Mouse (Mus musculus): ENCODE measurements at regions not wholly inside any gene's neighbourhood (a gene's known extent, or its start where the extent isn't known, plus 50 kb on each side); places are given as distances from the start of the nearest gene placed in this dataset.
"Not testable (repeated sequence)": the region's sequence is repeated elsewhere in the genome, so short reads cannot be mapped to it uniquely, and the experiment has no call there.

DNA sequence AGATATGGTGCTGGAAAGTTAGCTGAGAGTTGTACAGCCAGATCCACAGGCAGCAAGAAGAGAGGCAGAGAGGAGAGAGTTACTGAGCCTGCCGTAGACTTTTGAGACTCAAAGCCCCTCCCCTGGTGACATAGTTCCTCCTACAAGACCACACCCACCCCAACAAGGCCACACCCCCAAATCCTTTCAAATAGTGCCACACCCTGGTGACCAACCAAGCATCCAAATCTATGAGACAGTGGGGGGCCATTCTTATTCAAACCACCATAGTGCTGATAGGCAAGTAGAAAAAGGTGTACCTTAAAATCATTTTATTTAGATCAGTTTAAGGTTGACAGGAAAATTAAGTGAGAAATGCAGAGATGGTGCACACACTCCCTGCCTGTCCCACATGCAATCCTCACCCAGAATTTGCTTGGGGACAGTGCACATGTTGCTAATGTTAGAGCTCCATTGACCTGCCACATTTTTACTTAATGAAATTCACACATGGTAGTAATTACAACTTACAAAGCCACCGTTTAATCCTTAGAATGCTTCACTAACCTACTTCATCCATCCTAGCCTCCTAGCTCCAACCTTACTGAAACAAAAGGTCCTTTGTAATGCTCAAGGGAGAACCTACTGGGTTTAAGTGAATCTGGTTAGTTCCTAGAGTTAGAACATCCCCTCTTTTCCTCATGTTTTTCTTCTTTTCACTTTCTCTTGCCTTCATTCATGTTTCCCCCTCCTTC lies 86.5 kb downstream of the Phlda1 start:
- DNase-seq: no peak

DNA sequence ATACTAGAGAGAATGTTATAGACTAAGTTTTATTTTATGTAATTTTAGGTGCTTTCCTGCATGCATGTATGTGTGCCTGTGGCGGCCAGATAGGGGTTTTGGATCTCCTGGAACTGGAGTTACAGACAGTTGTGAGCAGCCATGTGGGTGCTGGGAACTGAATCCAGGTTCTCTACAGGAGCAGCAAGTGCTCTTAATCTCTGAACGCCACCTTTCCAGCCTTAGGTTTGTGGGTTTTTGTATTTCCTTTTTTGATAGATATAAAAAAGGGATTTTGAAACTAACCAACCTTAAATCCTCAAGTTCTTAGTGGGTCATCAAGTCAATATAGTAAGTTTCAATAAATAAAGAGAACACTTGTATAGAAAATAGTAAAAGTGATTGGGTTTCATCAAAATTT lies 87.2 kb downstream of the Phlda1 start:
- no peak for DNase-seq

DNA sequence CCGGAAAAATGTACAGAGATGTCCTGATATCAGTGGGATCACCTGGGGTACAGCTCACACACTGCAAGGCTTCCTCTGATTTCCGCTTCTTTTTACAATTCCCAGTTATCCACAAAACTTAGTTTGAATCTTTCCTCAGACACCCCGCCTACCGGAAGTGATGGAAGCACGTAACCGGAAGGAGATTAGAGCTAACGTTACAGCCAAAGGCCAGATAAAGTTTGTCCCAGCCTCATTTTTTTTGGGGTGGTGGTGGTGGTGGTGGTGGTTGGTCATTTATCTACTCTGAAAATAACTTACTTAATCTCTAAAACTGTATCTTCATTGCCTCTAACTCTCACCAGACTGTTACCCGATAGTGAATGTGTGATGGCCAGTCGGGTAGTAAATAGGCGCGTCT lies 88.1 kb downstream of the Phlda1 start:
- DNase-seq: no peak

DNA sequence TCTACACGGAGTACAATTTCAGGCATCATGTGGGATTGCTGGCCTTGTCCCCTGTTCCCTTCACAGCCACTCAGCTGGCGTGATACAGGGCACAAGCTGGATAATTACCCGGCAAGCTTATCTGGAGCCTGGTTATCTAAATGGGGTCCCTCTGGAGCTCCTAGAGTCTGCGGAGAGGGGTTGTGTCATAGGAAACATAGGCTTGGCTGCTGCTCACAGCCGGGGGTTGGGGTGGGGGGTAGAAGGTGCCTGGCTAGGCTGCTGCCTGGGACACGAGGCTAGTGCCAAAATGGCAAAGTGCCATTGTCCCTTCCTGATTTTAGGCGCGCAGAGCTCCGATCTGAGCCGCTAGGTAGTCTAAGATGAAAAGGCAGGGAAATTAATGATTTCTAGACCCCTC lies 88.6 kb downstream of the Phlda1 start:
- peak in 1 of 2 experiments; percentile 44 for DNase-seq

DNA sequence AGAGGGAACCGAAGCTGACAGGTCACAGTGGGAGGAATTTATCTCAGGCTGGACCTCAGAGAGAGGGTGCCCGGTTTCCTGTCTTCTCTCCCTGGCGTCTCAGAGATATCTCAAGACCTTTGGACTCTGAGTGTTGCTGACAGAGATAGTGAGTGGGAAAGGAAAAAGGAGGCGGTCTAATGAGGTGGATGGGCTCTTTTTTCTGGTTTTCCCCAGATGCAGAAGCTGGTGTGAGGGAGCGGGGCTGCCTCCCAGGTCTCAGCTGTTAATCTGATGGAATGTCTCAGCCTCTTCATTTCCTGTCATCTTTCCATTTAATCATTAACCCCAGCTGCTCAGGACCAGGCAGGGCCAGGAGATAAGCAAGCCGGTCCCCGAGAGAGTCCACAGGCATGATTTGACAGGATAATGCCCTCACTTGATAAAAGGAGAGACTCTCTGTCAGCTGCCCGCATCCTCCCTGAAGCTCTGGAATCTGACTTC lies 89.5 kb downstream of the Phlda1 start:
- no peak for DNase-seq

DNA sequence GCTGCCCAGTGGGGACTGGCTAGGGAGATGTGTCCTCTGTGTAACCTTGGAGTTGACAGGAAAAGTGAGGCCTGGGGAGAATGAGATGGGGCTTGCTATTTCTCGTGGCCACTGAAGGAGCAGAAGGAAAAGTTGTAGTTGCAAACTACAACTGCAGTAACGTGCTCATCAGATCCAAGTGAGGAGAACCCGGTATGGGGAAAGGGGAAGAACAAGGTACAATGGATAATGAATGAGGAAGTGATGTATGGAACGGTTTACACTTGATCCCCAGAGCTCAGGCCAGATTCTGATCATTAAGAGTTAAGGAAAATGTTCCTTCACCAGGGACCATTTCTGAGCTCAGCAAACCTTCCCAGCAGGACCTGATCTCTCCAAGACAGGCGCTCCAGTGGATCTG lies 92.6 kb downstream of the Phlda1 start:
- DNase-seq: no peak

DNA sequence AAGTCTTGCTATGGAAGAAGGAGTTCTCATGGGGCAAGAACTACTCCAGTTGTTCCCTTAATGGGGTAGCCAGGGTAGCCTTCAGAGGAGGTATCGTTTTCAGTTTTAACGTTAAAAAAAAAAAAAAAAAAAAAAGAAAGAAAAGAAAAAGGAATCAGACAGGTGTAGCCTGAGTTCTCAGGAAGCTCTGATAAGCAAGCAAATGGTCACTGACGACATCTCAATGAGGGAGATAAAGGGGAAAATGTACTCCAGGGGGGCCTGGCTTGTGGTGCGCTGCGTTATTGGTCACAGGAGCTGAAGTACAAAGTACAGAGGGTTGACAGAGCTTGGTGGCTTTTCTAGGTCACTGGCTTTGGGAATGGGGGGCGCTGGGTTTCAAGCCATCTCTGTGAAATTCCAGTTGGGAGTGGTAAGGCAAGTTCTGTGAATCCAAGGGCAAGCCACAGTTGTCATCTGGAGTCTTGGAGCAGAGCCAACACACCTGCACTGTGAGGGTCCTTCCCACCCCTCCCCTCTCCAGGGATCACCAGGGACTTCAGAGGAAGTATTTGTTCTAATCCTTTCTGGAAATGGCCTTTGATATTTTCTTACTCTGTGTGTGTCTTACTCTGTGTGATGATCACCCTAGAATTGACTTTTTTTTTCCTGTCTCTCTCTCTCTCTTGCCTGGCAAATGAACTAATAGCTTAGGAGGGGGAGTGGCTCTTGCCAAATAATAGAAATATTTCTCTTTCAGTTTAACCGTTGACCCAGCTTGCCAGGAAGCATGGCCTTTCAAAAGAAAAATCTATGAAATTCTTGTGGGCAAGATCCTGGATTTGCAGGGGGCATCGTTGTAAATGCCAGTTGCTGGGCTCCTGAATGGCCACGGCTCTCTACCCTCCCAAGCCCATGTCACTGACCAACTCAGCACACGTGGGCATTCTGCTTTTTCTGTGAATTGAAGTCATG lies 93.5 kb downstream of the Phlda1 start:
- no peak for DNase-seq

DNA sequence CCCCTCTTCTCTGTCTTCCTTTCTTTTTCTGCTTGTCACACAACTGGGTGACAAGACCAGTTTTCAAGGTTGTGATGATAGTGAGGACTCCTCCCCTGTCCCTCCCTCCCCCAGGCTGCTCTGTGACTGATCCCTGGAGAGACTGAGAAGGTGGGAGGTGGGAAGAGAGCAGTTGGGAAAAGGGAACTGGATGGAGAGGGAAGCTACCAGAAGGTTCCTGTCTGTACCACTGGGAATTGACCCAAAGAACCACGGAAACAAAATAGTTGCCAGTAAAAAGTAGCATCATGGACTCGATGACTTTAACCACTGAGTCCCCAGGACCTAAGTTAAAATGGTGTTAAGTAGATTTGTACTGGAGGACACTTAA lies 94.2 kb downstream of the Phlda1 start:
- peak; percentile 48 to 65 for DNase-seq

DNA sequence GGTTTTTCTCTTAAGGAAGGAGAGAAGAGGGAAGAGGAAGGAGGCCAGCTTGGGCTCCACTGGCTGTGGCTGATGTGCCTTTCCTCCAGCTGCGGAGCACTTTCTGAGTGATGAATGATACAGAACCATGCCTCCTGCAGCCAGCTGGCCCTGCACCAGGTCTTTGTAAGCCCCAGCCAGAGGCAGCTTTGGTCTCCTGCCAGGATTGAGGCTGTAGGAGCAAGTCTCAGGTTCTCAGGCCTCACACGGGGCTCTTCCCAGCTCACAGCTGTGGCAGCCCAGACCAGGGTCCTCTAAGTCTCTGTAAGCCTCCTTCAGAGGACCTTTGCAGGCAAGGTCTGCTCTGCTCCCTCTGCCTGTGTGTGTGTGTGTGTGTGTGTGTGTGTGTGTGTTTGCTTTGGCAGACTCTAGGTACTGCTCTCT lies 94.6 kb downstream of the Phlda1 start:
- peak; percentile 93 to 94 for DNase-seq

DNA sequence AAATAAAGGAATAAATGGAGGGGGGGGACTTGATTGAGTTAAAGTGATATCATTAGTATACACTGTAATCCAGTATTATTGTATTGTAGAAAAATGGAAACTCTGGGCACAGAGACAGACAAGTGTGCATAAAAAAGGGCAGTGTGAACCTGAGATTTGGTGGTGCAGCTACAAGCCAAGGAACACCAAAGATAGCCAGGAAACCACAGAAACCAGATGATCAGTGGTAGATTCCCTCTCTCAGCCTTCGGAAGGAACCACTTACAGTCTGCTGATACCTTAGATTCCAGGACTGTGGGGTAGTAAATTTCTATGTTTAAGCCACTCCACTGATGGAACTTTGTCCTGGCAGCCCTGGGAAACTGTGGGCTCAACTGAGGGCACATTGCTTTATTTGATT lies 97.1 kb downstream of the Phlda1 start:
- DNase-seq: no peak

DNA sequence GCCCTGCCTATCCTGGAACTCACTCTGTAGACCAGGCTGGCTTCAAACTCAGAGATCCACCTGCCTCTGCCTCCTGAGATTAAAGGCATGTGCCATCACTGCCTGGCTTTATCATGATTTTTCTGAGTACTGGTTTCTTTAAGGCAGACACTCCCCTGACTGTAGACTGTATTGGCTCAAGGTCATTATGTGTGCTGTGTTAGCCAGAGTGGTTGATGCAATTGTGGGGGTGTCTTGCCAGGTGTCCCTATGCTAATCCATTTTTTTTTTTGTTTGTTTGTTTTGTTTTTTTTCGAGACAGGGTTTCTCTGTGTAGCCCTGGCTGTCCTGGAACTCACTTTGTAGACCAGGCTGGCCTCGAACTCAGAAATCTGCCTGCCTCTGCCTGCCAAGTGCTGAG lies 101.3 kb downstream of the Phlda1 start:
- DNase-seq: not testable (repeated sequence)

DNA sequence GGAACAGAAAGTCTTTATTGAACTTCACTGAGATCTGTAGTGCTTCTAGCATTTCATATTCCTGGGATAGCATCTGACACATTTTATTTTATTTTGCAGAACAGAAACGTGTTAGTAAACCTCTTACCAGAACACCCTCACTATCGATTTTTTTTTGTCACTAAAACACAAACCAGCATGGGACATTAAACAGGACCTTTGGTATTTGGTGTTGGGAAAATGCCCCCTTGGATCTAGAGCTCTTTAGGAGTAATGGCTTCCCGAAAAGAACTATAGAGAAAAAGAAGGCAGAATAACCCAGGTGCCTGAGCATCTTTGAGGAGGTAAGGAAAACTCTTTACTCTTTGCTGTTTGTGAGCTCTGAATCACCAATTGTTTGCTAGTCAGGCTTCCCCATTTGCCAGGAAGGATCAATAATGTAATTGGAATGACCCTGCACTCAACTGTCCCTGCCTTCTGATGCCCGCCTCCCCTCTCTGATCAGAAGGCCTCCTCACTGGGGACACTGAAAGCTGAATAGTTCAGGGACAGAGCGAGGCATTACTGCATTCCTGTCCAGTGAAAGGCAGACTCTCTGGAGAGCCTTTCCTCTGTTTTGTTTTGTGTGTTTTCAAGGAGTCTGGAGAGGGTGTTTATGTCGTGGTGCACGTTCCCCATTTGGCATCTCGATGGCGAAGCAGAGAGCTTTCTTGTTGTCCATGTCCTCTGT lies 102.5 kb downstream of the Phlda1 start:
- DNase-seq: peak in 1 of 2 experiments; percentile 22

DNA sequence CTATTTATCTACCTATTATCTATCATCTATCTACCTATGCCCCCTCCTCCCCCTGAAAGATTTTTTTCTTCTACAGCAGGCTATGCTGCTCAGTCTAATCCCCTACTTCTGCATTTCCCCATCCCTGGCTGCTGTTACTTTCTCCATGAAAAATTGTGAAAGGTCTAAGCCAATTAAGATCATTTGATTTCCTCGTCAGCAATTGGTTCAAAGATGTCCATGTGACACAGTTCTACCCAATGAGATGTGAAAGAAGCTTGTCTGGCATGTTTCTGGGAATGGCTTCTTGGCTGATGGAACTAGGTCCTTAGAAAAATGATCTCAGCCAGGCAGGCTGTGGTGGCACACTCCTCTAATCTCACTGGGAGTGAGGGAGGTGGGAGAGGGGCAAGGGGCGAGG lies 103.8 kb downstream of the Phlda1 start:
- no peak for DNase-seq

DNA sequence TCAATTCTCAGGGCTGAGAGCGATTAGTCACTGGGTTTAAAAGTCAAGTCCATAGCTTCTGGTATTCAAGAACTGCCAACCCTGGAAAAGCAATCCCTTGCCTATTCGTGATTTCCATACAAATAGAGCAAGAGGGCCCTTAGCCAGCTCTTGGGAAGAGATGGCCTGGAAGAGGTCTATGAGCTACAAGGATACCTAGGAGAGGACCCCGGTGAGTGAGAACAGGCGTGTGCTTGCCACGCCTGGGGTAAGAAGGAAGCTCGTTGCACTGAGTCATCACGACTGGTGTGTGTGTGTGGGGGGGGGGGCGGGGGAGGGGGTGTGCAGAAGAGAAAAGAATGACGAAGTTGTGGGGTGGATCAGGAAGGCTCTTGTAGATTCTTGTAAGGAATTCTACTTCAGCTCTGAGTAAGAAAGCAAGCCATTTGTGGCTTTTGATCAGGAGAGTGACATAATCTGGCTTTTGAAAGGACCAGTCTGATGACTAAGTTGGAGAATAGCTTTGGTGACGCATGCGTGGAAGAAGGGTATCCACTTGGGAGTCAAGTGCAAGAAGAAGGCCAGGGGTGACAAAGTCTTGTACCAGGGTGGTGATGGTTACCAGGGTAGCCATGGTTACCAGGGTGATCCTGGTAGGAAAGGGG lies 113.7 kb downstream of the Phlda1 start:
- peak; percentile 25 to 41 for DNase-seq

DNA sequence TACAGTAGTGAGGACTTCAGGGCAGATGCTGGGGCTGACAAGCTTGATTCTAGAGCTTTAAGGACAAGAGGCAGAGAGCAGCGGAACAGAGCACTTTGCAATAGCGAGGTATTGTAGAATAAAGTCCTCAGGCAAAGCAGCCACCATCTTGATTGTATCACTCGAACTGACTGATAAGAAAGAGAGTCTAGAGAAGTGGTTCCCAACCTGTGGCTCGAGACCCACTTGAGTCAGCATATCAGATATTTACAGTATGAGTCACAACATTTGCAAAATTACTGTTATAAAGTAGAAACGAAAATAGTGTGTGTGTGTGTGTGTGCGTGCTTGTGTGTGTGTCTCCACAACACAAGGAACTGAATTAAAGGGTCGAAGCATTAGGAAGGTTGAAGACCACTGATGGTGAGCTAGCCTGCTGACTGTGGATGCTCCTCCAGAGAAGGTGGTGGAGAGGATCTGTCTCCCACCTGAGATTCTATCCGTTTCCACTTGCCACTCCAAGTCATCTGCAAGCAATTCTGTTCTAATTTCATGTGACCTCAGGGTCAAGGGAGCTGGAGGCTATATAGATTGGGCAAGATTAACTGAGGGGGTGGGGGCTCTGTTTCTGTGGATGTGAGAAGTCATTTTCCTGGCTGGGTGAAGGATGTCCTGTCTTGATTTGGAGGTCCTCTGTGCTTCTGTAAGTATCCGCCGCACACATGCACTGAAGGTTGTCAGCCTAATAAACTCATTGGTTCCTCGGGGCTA lies 115.0 kb downstream of the Phlda1 start:
- no peak for DNase-seq

DNA sequence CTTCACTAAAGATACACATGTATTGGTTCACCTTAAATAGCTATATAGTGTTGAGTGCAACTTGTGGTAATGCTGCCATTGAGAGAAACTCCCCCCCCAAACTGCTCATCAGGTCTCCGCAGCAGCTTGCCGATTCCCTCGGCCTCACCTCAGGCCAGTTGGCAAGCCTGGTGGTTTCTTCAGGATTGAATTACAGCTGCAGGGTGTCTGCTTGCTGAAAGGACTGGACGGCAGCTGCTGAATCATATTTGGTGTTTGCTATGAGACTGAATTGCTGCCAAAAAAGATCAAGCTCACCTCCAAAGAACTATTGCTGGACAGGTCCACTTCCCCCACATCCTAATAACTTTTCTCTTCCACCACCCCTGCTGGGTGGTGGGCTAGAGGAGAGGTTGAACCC lies 116.7 kb downstream of the Phlda1 start:
- DNase-seq: peak in 1 of 2 experiments; percentile 24

DNA sequence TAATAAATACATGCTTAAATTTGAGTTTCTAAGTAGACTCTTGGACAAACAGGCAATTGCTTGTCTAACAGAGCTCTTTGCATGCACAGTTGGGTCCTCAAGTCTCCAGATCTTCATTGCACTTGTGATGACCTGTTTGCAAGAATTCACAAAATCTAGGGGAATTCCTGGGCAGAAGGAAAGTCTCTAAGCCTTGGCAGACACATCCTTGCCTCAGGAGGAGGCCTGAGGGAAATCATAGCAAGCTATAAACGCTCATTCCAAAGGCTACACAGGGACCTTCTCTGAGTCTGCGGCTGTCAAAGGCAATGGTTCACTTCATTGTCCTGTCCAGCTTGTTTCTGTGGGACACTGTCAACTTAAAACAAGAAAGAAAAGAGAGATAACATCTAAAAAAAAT lies 117.9 kb downstream of the Phlda1 start:
- no peak for DNase-seq

DNA sequence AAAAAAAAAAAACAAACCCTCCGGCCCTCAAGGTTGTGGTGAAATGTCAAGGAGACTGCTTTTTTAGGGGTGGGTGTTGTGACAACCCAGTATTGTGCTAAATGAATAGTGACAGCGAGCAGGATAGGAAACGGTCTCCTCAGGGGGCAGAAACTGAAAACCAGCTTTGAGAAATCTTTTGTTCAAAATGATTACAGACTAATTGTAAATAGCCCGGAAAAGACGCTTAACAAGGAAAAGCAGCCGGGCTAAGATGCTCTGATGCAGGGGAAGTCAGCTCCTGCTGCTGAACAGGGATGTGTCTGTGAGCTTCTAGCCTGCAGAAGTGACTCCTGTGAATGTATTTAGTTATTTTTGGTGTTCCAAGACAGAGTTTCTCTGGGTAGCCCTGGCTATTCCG lies 118.5 kb downstream of the Phlda1 start:
- DNase-seq: no peak

DNA sequence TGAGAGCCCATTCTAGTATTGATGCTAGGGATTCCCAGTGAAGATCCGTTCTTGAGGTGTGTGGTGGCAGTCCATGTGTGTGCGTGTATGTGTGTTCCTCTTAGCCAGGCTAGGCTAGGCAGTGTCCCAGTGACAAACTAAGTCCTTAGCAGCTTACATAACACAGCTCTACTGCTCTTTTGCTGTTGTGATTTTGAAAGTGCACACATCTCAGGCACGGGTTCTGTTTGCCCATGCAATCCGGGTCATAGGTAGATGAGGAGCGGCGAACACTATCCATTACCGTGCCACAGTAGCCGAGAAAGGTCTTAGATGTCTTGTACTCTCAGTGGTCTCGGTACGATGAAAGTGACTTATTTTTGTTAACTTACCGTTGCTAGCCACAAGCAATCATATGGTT lies 119.5 kb downstream of the Phlda1 start:
- DNase-seq: no peak

DNA sequence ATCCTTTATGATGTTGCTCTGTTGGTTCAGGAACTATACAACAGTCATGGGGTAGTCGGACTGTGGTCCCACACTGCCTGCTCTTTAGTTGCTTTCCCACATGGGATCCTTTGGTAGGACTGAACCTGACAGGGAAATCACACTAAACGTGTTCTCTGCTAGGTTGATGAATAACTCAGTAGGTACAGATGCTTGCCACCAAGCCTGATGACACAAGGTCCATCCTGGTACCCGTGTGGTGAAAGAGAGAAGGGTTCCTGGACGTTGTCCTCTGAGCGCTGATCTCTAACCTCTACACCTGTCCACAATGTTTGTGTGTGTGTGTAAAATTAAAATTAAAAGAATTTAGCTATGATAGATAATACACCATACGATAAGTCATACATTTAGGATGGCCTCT lies 119.9 kb downstream of the Phlda1 start:
- DNase-seq: no peak

DNA sequence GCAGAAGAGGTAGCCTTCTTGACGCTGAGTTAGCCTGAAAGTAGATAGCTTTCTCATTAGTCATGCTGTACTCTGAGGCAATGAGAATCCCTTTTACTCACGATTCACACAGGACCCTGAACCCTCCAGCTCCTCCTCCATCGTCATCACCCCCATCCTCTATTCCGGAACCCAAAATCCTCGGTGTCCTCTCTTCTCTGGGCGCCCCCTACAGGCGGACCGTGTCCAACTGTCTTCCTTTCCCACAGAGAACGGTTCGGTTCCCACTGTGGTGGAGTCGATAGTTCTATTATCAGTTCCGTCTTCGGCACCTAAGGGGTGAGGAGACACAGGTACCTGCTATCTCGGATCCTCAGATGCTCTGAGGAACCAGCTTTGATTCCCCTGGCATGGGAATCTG lies 130.2 kb downstream of the Phlda1 start:
- DNase-seq: no peak
